Mouse (Mus musculus): ENCODE measurements at regions not wholly inside any gene's neighbourhood (a gene's known extent, or its start where the extent isn't known, plus 50 kb on each side); places are given as distances from the start of the nearest gene placed in this dataset.

GRCm38 (mm10) chr13:47342361-47342760 is 219.9 kb downstream of the Rnf144b start:
- Histone ChIP-seq H3K4me2 (ENCODE audit: insufficient read depth, low read depth, poor library complexity, severe bottlenecking) (no peak overlapping the region), H3K9me3 (replicated peaks; ENCODE audit: low read length) (peaks cover 39% of the 10 kb centered on the region), H3K9ac (ENCODE audit: insufficient read depth, low read depth) (no peak overlapping the region), H3K79me2 (replicated peaks; ENCODE audit: control insufficient read depth, extremely low read depth, insufficient read depth, poor library complexity, severe bottlenecking) (no peaks in the 10 kb centered on the region), H3K4me3 (replicated peaks in 1 of 3; ENCODE audit: low read depth in 2 of 3, low read length in 2 of 3, poor library complexity in 1 of 3) (no peak overlapping the region), H3K27me3 (replicated peaks) (no peaks in the 10 kb centered on the region), H3K36me3 (replicated peaks in 1 of 2; ENCODE audit: control insufficient read depth in 1 of 2, insufficient read depth in 1 of 2, low read length in 1 of 2) (no peaks in the 10 kb centered on the region), H3K27ac (ENCODE audit: insufficient read depth, low read depth) (no peak overlapping the region), H3K4me1 (ENCODE audit: control insufficient read depth in 1 of 2, insufficient read depth in 2 of 2) (no peaks in the 10 kb centered on the region)
- DNase-seq (ENCODE audit: extremely low read depth): no peak
- TF ChIP-seq MAX (IDR thresholded peaks at IDR 0.05; ENCODE audit: low read length): no peak
- TF ChIP-seq HCFC1 (IDR thresholded peaks at IDR 0.05; ENCODE audit: low read depth, low read length): no peak
- no peak for TF ChIP-seq NRF1 (IDR thresholded peaks at IDR 0.05; ENCODE audit: low read depth, low read length)
- TF ChIP-seq CHD1 (IDR thresholded peaks at IDR 0.05; ENCODE audit: low read depth, low read length): no peak
- TF ChIP-seq EP300 (IDR thresholded peaks at IDR 0.05; ENCODE audit: low read length): no peak
- no peak for TF ChIP-seq USF2 (conservative IDR thresholded peaks at IDR 0.05; ENCODE audit: low read depth, low read length)
- no peak for TF ChIP-seq CHD2 (IDR thresholded peaks at IDR 0.05; ENCODE audit: low read length)
- TF ChIP-seq UBTF (IDR thresholded peaks at IDR 0.05; ENCODE audit: low read depth, low read length): no peak
- TF ChIP-seq JUND (conservative IDR thresholded peaks at IDR 0.05; ENCODE audit: low read depth, low read length): no peak
- no peak for TF ChIP-seq ZNF384 (IDR thresholded peaks at IDR 0.05; ENCODE audit: low read depth, low read length)
- TF ChIP-seq MAZ (IDR thresholded peaks at IDR 0.05; ENCODE audit: low read depth, low read length): no peak
- in situ Hi-C loops (cut with MboI; ENCODE audit: low pct_ligation_motif_present, low pct_unique_long_range_greater_than_20kb, low sequenced_read_pairs) (loop anchor here (25.0 kb wide), 1 partner anchor 1120 kb away; no protein-coding TSS in a partner anchor), dilution Hi-C loops (cut with MboI; ENCODE audit: extremely low pct_ligation_motif_present, extremely low pct_unique_long_range_greater_than_20kb, low sequenced_read_pairs) (no loop called here)

- H3K4me2 ChIP-seq (ENCODE audit: insufficient read depth, low read depth, poor library complexity, severe bottlenecking): no peak overlapping the region
- TF ChIP-seq MXI1 (IDR thresholded peaks at IDR 0.05; ENCODE audit: low read depth, low read length) (no peak), PAX5 (IDR thresholded peaks at IDR 0.05; ENCODE audit: low read length) (no peak), CTCF (conservative IDR thresholded peaks at IDR 0.05 in 1 of 2, IDR thresholded peaks at IDR 0.05 in 1 of 2; ENCODE audit: low read depth in 2 of 2, low read length in 2 of 2) (no peak), MAFK (IDR thresholded peaks at IDR 0.05; ENCODE audit: insufficient replicate concordance, low read length) (no peak), MAX (IDR thresholded peaks at IDR 0.05; ENCODE audit: low read length) (no peak), MAZ (IDR thresholded peaks at IDR 0.05; ENCODE audit: low read depth, low read length) (no peak), TBP (conservative IDR thresholded peaks at IDR 0.05; ENCODE audit: low read depth, low read length) (no peak), EP300 (IDR thresholded peaks at IDR 0.05; ENCODE audit: low read length) (no peak), NELFE (IDR thresholded peaks at IDR 0.05; ENCODE audit: low read depth, low read length) (no peak)
- H3K9me3 ChIP-seq (replicated peaks; ENCODE audit: low read length): peaks cover 38% of the 10 kb centered on the region
- no peak for DNase-seq (ENCODE audit: extremely low read depth)
- H3K36me3 ChIP-seq (replicated peaks in 1 of 2; ENCODE audit: control insufficient read depth in 1 of 2, insufficient read depth in 1 of 2, low read length in 1 of 2): no peaks in the 10 kb centered on the region
- H3K27me3 ChIP-seq (replicated peaks): no peaks in the 10 kb centered on the region
- dilution Hi-C loops (cut with MboI; ENCODE audit: extremely low pct_ligation_motif_present, extremely low pct_unique_long_range_greater_than_20kb, low sequenced_read_pairs) (no loop called here), in situ Hi-C loops (cut with MboI; ENCODE audit: low pct_ligation_motif_present, low pct_unique_long_range_greater_than_20kb, low sequenced_read_pairs) (loop anchor here (25.0 kb wide), 1 partner anchor 1117 kb away; no protein-coding TSS in a partner anchor)
- no peak overlapping the region for H3K4me3 ChIP-seq (replicated peaks in 1 of 3; ENCODE audit: low read depth in 2 of 3, low read length in 2 of 3, poor library complexity in 1 of 3)
- no peak overlapping the region for H3K27ac ChIP-seq (ENCODE audit: insufficient read depth, low read depth)
- no peaks in the 10 kb centered on the region for H3K4me1 ChIP-seq (ENCODE audit: control insufficient read depth in 1 of 2, insufficient read depth in 2 of 2)
- H3K79me2 ChIP-seq (replicated peaks; ENCODE audit: control insufficient read depth, extremely low read depth, insufficient read depth, poor library complexity, severe bottlenecking): no peaks in the 10 kb centered on the region
- H3K9ac ChIP-seq (ENCODE audit: insufficient read depth, low read depth): no peak overlapping the region
These were observed 223.1 kb downstream of the Rnf144b start for GRCm38 (mm10) chr13:47345576-47345975.
